Mouse (Mus musculus) embryonic facial prominence, embryonic 11.5 days (tissue): ENCODE data around the gene Kpna2. TPM values are rescaled to one million over a fixed set of nuclear protein-coding genes. Genes with fewer than 3 reads are reported as not detected.

Experiments
- ATAC-seq: fragments of 200-750 bp; cut with Nextera tagmentation; replicated peaks from 2 replicates; pipeline ENCODE4 v1.8.0; 2017; ENCODE audit warnings: low read depth; ENCODE audit not compliant: insufficient number of reproducible peaks, low FRiP score, low TSS enrichment
- DNase-seq: peaks from one replicate; pipeline ENCODE4 v3.0.0-alpha.2; 2015; ENCODE audit warnings: low spot score
- H3K27ac ChIP-seq: fragments of 300-500 bp; sonication (generic); replicated peaks from 2 replicates; pipeline ENCODE4 v1.5.1; 2014; ENCODE audit warnings: mild to moderate bottlenecking, low read depth, low read length, control low read depth
- H3K27me3 ChIP-seq: fragments of 300-500 bp; sonication (generic); 2 replicates; pipeline ENCODE4 v1.6.1; 2014; ENCODE audit warnings: mild to moderate bottlenecking, low read length, moderate library complexity, mixed read lengths; ENCODE audit not compliant: control insufficient read depth, insufficient read depth
- H3K36me3 ChIP-seq: fragments of 300-500 bp; sonication (generic); replicated peaks from 2 replicates; pipeline ENCODE4 v1.6.1; 2014; ENCODE audit warnings: low read depth, mild to moderate bottlenecking, low read length, moderate library complexity, mixed read lengths; ENCODE audit not compliant: control insufficient read depth, insufficient read depth
- H3K4me1 ChIP-seq: fragments of 300-500 bp; sonication (generic); 2 replicates; pipeline ENCODE4 v1.6.1; 2014; ENCODE audit warnings: low read length, mixed read lengths; ENCODE audit not compliant: control insufficient read depth, insufficient read depth
- H3K4me2 ChIP-seq: fragments of 300-500 bp; sonication (generic); 2 replicates; pipeline ENCODE4 v1.6.1; 2014; ENCODE audit warnings: low read depth, mild to moderate bottlenecking, control low read depth, low read length, moderate library complexity
- H3K4me3 ChIP-seq: fragments of 300-500 bp; sonication (generic); 2 replicates; pipeline ENCODE4 v1.5.1; 2014; ENCODE audit warnings: low read depth, low read length, control low read depth
- H3K9ac ChIP-seq: fragments of 300-500 bp; sonication (generic); replicated peaks from 2 replicates; pipeline ENCODE4 v1.6.1; 2014; ENCODE audit warnings: mild to moderate bottlenecking, control low read depth, low read length
- H3K9me3 ChIP-seq: fragments of 300-500 bp; sonication (generic); replicated peaks from 2 replicates; pipeline ENCODE4 v1.6.1; 2016; ENCODE audit warnings: mild to moderate bottlenecking, low read length, inconsistent platforms, mixed read lengths; ENCODE audit not compliant: control insufficient read depth
- WGBS: fragments of 180-500 bp; shearing (Covaris S2); extraction: QIAGEN DNeasy Blood & Tissue Kit; methylation state at CpG from one replicate; pipeline ENCODE4 v1.1.7; 2014; 5-methylcytosine and 5-hydroxymethylcytosine counted together
- polyA plus RNA-seq: library from polyadenylated mRNA; unstranded; fragments of >200 nt; fragmentation: Nextera tagmentation; extraction: Ambion mirVana; gene quantifications from 2 replicates; pipeline ENCODE4 v1.2.1, GENCODE M21; 2014

Gene Kpna2
- polyA plus RNA-seq, 1 experiment from 2014 or later: 680 TPM

DNA sequence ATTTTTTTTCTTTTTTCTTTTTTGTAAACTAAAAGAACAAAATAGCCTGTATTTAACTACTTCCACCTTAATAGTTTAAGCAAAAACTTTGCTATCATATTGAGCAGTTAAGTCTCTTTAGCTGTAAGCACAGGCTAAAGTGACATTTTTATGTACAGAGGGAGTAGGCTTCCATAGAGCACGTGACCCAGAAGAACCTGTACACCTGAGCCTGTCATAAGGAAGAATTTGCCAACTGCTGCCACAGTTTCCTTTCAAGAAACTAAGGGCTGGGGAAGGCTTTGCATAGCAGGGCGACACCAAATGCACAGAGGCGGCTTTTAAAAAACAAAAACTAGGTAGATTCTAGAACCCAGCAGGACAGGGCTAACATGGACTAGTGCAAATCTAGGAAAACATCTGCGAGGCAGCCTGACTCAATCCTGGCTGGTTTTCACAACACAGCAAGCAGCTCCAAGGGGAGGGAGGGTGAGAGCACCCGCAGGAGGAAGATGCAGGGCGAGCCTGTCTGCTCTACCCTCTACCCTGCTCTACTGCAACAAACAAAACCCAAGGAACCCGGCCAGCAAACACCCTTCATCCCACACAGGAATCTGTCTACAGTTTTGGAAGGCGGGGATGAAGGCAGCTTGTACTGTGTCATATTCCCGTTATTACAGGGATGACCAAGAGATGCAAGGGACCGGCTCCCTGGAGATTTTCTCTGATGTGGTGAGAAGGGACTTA lies 34.9 kb upstream of the Kpna2 start:
- H3K9ac ChIP-seq: no peak overlapping the region; the same call in 1 of the 2 replicates
- DNase-seq (no peak), ATAC-seq (no peak)
- H3K9me3 ChIP-seq: no peaks in the 10 kb centered on the region
- peaks cover under 1% of the 10 kb centered on the region; the same call in 1 of the 2 replicates for H3K36me3 ChIP-seq
- H3K27me3 ChIP-seq: no peaks in the 10 kb centered on the region
- no peak overlapping the region for H3K4me3 ChIP-seq
- H3K4me1 ChIP-seq: no peaks in the 10 kb centered on the region
- 89% methylated on average over 10 of the region's 10 CpGs for WGBS
- H3K27ac ChIP-seq: no peak overlapping the region
- H3K4me2 ChIP-seq: no peak overlapping the region

DNA sequence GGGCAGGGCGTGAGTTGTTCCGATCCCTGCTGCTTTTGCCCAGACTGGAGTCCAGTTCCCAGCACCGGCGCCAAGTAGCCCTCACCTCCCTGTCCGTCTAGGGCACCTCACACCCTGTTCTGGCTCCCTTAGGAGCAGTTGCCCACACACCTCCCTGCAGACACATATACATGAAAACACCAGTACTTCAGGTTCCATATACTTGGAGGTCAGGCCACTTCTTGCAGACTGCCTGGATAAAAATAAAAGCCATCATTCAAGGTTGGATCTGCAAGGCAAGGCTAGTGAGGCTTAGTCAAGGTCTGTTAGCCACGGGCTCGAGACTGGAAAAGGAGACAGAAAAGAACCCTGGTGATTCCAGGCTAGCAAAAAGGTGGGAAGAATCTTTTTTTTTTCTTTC lies 32.3 kb upstream of the Kpna2 start:
- no peak for ATAC-seq
- Histone ChIP-seq H3K27ac (no peak overlapping the region), H3K27me3 (no peaks in the 10 kb centered on the region), H3K36me3 (no peaks in the 10 kb centered on the region; the same call in 1 of the 2 replicates), H3K4me2 (no peak overlapping the region), H3K4me1 (no peaks in the 10 kb centered on the region; the same call in none of the 2 replicates), H3K9ac (no peak overlapping the region), H3K9me3 (no peaks in the 10 kb centered on the region), H3K4me3 (no peak overlapping the region)
- 34% methylated on average over 7 of the region's 7 CpGs for WGBS
- DNase-seq: no peak

DNA sequence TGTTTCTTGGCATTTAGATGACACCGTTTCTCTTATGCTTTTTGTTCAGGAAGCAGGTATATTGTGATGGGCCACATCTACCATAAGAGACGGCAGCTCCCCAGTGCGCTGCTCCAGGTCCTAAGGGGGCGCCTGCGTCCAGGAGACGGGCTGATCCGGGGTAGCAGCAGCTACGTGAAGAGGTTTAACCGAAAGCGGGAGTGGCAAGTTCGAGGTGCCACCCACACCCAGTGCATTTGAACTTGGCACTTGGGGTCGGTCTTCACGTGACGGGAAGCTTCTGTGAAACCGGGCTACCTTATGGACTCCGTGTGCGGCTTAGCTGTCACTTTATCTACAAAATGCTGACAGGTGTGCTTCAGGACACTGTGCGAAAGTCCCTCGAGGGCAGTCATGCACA lies 30.2 kb upstream of the Kpna2 start:
- H3K4me2 ChIP-seq: no peak overlapping the region
- no peak overlapping the region for H3K9ac ChIP-seq
- H3K9me3 ChIP-seq: no peaks in the 10 kb centered on the region
- H3K27me3 ChIP-seq: no peaks in the 10 kb centered on the region; the same call in 1 of the 2 replicates
- ATAC-seq (no peak), DNase-seq (no peak)
- 51% methylated on average over 19 of the region's 19 CpGs for WGBS
- no peak overlapping the region for H3K4me3 ChIP-seq
- H3K36me3 ChIP-seq: no peaks in the 10 kb centered on the region
- no peak overlapping the region for H3K27ac ChIP-seq
- H3K4me1 ChIP-seq: peaks cover 5% of the 10 kb centered on the region

DNA sequence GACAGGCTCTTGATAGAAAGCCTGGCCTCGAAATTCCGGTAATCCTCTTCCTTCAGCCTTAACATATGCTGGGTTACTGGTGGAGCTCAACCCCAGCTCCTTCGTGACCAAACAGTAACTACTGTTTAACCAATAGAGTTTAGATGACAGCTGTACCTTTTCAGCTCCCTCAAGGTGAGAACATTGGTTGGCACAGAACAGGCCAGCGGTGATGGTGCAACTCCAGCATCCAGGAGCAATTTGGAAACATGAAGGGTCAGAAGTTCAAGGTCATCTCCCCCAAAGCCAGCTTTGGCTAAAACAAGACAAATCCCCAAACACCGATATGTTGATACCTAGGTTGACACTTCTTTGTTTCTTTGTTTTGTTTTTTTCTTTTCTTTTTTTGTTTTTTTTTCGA lies 29.4 kb upstream of the Kpna2 start:
- H3K4me1 ChIP-seq: peaks cover 5% of the 10 kb centered on the region
- peak overlapping the region; percentile 63 for H3K9ac ChIP-seq
- no peak for ATAC-seq
- no peaks in the 10 kb centered on the region for H3K36me3 ChIP-seq
- H3K4me3 ChIP-seq: peak overlapping the region; percentile 60; the same call in 1 of the 2 replicates
- no peaks in the 10 kb centered on the region for H3K9me3 ChIP-seq
- H3K4me2 ChIP-seq: peak overlapping the region; percentile 69
- H3K27ac ChIP-seq: no peak overlapping the region
- DNase-seq: no peak
- WGBS: 74% methylated on average over 6 of the region's 6 CpGs
- H3K27me3 ChIP-seq: no peaks in the 10 kb centered on the region; the same call in 1 of the 2 replicates

DNA sequence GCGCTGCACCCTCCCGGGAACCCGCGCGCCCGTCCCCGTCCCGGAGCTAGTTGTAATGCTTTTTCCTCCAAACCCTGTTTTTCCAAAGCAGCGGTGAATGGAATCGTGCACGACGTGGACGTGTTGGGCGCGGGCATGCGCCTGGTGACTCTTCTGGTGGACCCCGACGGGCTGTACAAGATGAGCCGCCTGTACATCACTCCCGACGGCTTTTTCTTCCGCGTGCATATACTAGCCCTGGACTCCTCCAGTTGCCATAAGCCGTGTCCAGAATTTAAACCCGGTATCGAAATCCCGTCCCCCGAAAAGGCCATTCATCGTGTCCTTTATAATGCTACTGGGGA lies 28.9 kb upstream of the Kpna2 start:
- DNase-seq (no peak), ATAC-seq (peak; percentile 63)
- no peak overlapping the region for H3K27ac ChIP-seq
- peak overlapping the region; percentile 63 for H3K9ac ChIP-seq
- H3K4me3 ChIP-seq: peak overlapping the region; percentile 60
- no peaks in the 10 kb centered on the region for H3K36me3 ChIP-seq
- no peaks in the 10 kb centered on the region; the same call in 1 of the 2 replicates for H3K27me3 ChIP-seq
- H3K4me2 ChIP-seq: peak overlapping the region; percentile 69
- peaks cover 5% of the 10 kb centered on the region for H3K4me1 ChIP-seq
- H3K9me3 ChIP-seq: no peaks in the 10 kb centered on the region
- WGBS: 5% methylated on average over 29 of the region's 29 CpGs

DNA sequence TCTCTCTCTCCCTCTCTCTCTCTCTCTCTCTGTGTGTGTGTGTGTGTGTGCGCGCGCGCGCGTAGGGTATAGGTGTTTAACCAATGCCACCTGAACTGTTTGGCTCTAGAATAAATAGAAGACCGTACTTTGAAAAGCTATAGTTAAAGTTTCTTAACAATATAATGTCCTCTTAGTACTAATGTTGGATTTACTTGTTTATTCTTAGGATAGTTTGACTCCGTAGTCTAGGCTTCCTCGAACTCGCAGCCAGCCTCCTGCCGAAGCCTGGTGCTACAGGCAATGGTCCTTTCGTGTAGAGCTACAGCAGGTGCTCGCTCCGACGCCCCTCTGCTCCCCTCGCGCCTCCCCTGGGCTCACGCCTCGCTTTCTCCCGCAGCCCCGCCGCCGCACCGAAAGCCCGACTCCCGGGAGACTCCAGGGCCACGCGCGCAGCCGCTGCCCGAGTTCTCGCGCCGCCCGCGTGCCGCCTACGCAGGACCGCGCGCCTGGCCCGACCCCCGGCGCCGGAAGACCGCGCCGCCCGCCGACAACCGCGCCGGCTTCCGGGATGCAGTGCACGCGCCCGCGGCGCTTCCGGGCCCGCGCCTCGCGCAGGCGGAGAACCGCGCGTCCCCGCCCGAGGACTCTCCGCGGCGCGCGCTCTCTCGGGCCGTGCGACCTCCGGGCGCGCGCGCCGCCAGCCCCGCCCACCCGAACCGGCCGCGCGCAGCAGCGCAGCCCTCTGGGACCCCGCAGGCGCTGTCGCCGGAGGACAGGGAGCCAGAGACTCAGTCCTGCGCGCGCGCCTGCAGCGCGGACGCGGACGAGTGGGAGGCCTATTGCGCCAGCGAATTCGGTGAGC lies 28.3 kb upstream of the Kpna2 start:
- H3K36me3 ChIP-seq: no peaks in the 10 kb centered on the region
- H3K4me3 ChIP-seq: peak overlapping the region; percentile 60
- no peak overlapping the region; the same call in 1 of the 2 replicates for H3K27ac ChIP-seq
- DNase-seq: peak; percentile 92
- peak overlapping the region; percentile 69 for H3K4me2 ChIP-seq
- peak; percentile 80 for ATAC-seq
- no peaks in the 10 kb centered on the region; the same call in 1 of the 2 replicates for H3K27me3 ChIP-seq
- H3K9ac ChIP-seq: peak overlapping the region; percentile 63
- under 1% methylated on average over 96 of the region's 107 CpGs for WGBS
- no peaks in the 10 kb centered on the region for H3K9me3 ChIP-seq
- peaks cover 5% of the 10 kb centered on the region for H3K4me1 ChIP-seq

DNA sequence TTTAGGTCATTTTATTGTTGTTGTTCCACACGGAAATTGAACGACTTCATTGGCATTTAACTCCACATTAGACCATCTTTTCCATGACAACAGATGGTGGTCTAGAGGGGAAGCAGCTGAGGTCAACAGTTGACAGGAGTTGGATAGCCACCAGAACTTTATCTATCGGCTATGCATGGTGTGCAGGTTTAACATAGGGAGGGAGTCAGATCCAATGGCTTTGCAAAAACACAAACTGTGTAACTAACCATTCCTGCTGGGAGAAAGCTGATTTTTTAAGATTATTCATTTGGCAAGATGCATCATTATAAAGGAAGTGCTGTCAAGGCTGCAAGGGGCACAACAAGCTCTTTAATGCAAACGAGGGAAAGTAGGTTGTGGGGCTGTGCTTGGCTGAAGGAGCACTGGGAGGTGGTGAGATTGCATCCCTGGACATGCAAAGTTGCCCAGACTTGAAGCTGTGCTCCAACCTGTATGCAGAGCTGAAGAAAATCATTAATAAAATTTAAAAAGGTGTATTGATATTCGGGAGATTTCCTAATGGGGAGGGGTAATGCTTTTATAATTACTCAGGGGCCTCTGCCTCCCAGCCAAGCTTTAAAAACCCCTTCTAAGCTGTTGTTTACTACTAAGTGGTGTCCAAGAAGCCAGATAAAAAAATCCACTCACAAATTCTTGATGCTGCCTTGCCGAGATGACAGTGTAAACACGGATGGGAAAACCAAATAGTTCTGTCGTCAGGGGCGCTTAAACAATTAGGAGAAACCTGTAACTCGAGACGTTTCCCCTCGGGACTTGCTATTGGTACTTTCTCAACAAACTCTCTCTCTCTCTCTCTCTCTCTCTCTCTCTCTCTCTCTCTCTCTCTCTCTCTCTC lies 27.5 kb upstream of the Kpna2 start:
- ATAC-seq: no peak
- Histone ChIP-seq H3K4me2 (0 out of 2 replicates have a peak overlapping the region, but pooled peaks have one; percentile 69), H3K27ac (no peak overlapping the region), H3K4me3 (peak overlapping the region; percentile 60), H3K9ac (no peak overlapping the region), H3K9me3 (no peaks in the 10 kb centered on the region), H3K4me1 (peaks cover 5% of the 10 kb centered on the region), H3K27me3 (no peaks in the 10 kb centered on the region; the same call in 1 of the 2 replicates), H3K36me3 (no peaks in the 10 kb centered on the region)
- DNase-seq: peak; percentile 60
- 7% methylated on average over 12 of the region's 12 CpGs for WGBS
